Mouse (Mus musculus): ENCODE measurements around the gene Invs.

The Invs gene

DNA sequence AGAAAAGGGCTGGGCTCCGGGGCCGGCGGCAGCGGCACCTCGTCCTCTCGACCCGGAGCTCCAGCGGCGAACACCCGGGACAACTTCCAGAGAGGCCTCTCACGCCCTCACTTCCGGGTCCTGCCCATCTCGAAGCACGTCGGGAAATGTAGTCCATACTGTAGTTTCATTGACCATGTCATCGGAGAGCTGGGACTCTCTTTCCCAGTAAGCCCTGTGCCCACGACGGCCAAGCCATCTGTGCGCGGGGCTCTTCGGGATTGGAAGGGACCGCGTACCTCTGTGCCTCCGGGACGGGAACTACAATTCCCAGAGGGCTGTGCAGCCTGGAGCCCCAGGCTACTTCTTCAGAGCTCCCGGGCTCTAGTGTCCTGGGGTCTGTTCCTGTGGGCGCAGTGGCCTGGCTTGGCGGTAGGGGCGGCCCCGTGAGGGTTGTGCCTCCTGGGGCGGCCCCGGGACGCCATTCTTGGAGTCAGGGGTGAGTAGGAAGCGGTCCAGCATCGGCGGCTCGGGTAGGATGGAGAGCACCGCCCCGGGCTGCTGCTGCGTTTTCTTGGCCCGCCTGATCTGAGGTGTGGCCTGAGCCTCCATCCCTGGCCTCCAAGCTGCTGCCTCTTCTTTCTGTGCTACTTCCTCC, at the start of gene Invs, which contains the start of gene Erp44:
Invs (plus strand) TSS at position 263 of the 637 bp plus-strand sequence.
Erp44 (minus strand) TSS at position 61 of the 637 bp plus-strand sequence.
- DNase-seq (ENCODE audit: extremely low spot score, low spot score): peak; percentile 92

DNA sequence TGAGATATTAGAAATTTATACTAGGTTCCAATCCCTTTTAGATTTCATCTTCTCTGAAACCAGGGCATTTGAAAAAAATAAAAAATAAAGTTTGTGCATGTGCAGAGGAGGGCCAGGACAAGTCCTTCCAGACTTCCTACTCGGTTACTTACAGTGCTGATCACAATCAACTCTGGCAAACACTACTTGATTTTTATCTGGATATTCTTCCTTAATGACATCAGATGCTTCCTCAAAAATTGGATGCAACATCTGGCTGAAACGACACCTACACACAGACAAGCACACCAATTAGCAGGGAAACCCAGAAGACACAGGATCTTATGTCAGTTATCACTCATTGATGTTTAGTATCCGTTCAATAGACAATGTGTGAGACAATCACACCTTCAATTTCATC, 42.8 kb upstream of the Invs start:
- DNase-seq (ENCODE audit: extremely low spot score, low spot score): no peak

GRCm38 (mm10) chr4:48239046-48239445, 40.5 kb upstream of the Invs start:
- DNase-seq (ENCODE audit: extremely low spot score, low spot score): no peak

- no peak for DNase-seq (ENCODE audit: extremely low spot score, low spot score)
Observed at GRCm38 (mm10) chr4:48242482-48242881, 37.1 kb upstream of the Invs start.

DNA sequence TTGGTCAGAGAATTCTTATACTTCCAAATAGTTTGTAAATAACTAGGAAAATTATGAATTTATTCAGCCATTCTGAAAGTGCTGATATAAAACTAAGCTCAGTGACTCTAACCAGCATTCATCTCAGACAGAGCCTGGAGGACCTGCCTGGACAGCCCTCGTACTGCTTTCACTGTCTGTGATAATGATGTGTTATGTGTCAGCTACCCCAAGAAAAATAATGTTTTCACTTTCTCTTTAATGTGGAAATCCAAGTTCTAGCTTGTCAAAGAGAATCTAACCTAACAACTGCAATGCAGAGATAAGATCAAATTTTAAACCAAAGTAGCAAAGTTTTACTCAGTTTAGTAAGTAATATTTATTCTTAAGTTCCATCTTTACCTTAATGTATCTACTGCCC, 35.8 kb upstream of the Invs start:
- DNase-seq (ENCODE audit: extremely low spot score, low spot score): no peak

DNA sequence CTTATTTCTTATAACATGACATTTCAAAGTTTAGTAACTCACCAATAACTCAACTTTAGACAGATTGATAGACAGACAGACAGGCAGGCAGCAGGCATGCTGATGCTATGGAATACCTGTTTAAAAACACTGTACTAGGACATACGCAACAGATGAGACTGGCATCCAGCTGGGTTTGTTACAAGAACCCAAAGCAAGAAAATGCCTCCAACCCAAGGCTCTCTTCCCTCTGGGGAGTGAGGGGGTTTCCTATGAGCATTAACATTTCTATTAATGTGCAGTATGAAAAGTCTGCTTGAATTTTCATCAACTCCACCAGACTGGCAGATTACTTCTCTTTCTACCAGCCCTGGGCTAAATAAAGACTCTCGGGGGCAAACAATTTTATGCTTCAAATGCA, 35.3 kb upstream of the Invs start:
- no peak for DNase-seq (ENCODE audit: extremely low spot score, low spot score)

DNA sequence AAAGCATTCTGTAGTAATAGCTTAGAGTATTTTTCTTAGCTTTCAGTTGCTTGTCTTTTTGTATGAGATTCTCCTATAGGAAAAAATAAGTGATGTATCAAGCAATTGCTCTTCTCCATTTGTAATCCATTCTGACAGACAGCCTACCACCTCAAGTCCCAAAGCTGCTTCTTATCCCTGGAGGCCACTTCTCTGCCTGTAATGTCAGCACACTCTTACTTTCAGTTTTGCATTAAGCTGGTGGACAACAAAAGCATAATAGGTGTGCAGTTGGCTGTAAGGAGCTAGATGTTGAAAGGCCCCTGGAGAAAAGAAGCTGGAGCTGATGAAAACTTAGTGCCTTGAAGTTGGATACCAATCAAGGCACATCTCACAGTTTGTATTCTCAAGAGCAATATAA, 26.3 kb upstream of the Invs start:
- DNase-seq (ENCODE audit: extremely low spot score, low spot score): no peak

DNA sequence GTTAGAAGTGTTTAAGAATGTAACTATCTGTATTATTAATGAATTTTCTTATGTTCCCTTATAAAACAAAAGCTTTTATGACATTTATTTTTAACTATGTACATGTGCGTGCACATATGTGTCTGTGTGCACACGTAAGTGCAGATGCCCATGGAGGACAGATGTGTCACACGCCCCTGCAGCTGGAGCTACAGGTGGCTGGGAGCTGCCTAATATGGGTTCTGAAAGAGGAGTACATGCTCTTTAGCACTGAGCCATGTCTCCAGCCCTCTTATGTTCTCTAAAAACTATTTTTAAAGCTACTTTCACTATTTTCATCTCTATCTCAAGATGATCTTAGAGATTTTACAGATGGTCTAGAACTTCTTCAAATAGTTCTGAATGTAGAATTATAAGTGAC, 21.5 kb upstream of the Invs start:
- DNase-seq (ENCODE audit: extremely low spot score, low spot score): no peak

DNA sequence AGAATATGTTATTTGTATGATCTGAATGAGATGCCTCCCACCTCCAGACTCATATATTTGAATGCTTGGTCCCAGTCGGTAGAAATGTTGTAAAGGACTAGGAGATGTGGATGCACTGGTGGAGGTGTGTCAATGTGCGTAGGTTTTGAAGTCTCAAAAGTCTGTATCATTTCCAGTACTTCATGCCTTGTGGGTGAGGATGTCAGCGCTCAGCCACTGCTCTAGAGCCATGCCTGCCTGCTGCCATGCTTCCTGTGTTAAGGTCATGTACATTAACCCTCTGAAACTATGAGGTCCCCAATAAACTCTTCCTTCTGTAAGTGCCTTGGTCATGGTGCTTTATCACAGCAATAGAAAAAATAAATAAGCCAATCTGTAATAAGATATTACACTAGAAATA, 11.9 kb upstream of the Invs start:
- DNase-seq (ENCODE audit: extremely low spot score, low spot score): no peak

GRCm38 (mm10) chr4:48268127-48268526, 11.4 kb upstream of the Invs start:
- no peak for DNase-seq (ENCODE audit: extremely low spot score, low spot score)

DNA sequence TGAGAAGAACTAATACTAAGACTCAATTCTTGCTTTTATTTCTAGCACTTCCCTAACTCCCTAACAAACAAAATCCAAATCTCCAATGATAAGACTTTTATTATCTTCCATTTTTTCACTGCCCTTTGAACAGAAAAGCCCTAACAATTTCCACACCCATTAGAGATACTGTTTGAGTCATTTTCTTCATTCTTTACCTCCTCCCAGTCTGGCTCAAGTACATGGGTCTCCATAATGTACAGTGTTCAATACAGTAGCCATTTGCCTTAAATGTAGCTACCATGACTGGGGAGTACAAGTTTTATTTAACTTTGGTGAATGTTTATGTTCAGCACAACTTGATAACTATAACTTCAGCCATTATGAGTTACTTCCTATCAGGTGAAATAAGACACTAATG, 9.0 kb upstream of the Invs start:
- no peak for DNase-seq (ENCODE audit: extremely low spot score, low spot score)

DNA sequence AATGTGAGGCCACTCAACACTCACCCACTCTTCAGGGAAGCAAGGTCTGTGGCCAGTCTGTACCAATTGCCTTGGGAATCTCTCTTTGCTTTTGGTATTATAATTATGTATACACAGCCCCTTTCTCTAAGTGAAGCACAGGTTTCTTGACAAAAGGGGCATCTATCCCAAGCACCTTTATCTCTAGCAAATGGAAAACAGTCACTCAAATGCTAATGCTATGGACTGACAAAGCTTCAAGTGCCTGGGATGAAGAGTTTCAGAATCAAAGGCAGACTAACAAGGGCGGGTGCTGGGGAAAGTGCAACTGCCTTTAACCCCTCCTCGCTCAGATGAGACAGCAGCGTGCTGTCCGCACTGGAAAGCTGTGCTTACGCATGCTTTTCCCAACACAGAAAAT, 7.7 kb upstream of the Invs start:
- DNase-seq (ENCODE audit: extremely low spot score, low spot score): no peak

DNA sequence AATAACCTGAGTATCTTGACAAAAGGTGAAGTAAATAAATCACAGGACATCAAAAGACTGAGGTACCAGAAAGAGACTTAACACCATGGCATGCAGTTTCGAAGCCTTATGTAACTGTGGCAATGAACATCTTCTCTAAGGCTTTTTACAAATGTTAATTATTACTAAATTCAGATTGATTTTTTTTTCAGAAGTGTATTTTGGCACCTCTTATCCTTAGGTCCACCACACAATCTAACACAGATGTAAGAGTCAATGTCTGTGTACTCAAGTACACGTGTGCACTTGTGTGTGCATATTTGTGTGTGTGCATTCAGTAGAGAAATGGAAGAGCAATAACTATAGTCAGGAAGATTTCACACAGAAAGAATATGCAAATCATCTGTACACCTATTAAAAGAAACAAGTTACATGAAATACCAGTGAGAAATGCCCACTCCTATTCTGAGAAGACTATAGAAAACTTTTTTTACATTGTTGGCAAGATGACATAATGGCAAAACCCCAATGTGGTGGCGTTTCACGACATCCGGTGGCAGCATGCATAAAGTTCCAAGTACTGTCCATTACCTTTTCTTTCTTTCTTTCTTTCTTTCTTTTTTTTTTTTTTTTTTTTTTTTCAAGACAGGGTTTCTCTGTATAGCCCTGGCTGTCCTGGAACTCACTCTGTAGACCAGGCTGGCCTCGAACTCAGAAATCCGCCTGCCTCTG, 6.3 kb upstream of the Invs start:
- no peak for DNase-seq (ENCODE audit: extremely low spot score, low spot score)

- DNase-seq (ENCODE audit: extremely low spot score, low spot score): no peak
Observed at GRCm38 (mm10) chr4:48275736-48276135, 3.8 kb upstream of the Invs start.

GRCm38 (mm10) chr4:48277011-48277410, 2.5 kb upstream of the Invs start:
- DNase-seq (ENCODE audit: extremely low spot score, low spot score): no peak

DNA sequence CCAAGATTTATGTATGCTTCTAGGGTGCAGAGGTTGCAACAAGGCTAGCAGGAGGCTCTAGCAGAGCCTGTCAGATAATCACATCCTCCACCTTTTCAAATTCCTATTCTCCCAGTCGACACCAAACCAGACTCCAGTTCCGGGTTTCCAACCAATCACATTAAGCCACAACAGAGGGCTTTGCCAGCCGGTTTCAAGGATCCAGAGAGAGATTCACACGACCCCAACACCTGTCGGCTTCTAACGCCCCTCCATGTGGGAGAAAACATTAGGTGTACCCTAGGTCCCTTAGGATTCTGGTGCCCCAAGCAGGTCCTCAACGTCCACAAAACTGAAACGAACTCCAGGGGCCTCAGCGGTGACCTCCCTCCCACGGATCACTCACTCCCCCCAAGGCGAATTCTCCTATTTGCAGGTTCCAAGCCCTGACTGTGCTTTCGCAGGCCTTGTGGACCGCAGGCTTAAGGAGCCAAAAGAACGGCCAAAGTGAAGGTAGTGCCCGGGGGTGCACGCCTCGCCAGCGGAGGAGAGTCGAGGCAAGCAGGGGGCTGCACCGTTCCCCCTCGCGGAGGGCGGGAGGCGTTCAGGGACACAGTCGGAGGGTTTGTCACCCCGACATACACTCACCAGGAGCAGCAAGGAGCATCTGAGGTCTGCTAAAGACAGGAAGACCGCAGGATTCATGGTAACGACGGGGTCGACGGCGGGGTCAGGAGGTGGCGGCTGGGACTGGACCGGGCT, 633 bp upstream of the Invs start:
- no peak for DNase-seq (ENCODE audit: extremely low spot score, low spot score)

DNA sequence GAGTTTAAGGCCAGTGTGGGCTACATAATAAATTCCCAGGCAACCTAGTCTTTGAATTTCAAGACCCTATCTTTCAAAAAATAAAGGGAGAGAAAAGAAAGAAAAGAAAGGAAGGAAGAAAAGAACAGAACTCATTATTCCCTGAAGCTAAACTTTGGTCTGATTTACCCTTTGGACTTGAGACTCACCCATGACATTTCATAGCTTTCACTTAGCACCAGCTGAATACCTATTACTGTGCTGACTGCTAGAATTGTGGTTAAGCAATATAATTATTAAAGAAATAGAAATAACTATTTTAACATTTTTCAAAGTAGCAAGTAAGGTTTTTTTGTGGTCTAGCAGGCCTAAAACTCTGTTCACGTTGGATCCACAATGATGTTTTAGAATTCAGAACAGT, 1.6 kb downstream of the Invs start:
- no peak for DNase-seq (ENCODE audit: extremely low spot score, low spot score)

- peak; percentile 21 for DNase-seq (ENCODE audit: extremely low spot score, low spot score)
Observed at GRCm38 (mm10) chr4:48287086-48287757, 7.7 kb downstream of the Invs start.

- no peak for DNase-seq (ENCODE audit: extremely low spot score, low spot score)
Observed at GRCm38 (mm10) chr4:48314814-48315213, 35.3 kb downstream of the Invs start.

DNA sequence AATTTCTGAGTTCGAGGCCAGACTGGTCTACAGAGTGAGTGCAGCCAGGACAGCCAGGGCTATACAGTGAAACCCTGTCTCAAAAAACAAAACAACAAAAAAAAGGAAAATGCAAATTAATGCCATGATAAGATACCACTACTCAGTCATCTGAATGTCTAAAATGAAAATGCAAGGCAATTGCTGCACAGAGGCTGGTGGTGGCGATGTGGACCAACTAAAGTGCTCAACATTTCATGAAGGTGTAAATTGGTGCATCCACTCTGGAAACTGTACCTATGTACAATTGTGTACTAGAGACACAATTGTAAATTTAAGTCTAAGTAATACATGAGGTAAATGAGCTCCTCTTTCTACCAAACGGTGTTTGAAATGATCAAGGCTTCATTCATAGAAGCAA, 36.5 kb downstream of the Invs start:
- no peak for DNase-seq (ENCODE audit: extremely low spot score, low spot score)

GRCm38 (mm10) chr4:48321276-48321675, 41.7 kb downstream of the Invs start:
- DNase-seq (ENCODE audit: extremely low spot score, low spot score): no peak

GRCm38 (mm10) chr4:48322095-48322494, 42.5 kb downstream of the Invs start:
- DNase-seq (ENCODE audit: extremely low spot score, low spot score): no peak
